Mouse (Mus musculus) CD4-positive, CD25-positive, alpha-beta regulatory T cell, adult 4 months (primary cell): ENCODE measurements around the gene Snx5. TPM values are rescaled to one million over a fixed set of nuclear protein-coding genes. Genes with fewer than 3 reads are reported as not detected.

Experiments used
- ATAC-seq: one replicate; pipeline ENCODE4 v1.8.0; 2017
- polyA plus RNA-seq, 2 experiments: library from polyadenylated mRNA; unstranded; fragments of 100-300 nt; shearing (Covaris generic); gene quantifications; one replicate each; pipeline ENCODE4 v1.2.1; 2017

Snx5 gene
- polyA plus RNA-seq, 2 experiments from 2014 or later: 57.7 to 79.5 TPM

GRCm38 (mm10) chr2:144267004-144267730 is 3.5 kb downstream of the Snx5 start:
- ATAC-seq: no peak

- no peak for ATAC-seq
Measured at GRCm38 (mm10) chr2:144265916-144266683, 4.6 kb downstream of the Snx5 start.

- ATAC-seq: no peak
Measured at GRCm38 (mm10) chr2:144265120-144265488, 5.6 kb downstream of the Snx5 start.

DNA sequence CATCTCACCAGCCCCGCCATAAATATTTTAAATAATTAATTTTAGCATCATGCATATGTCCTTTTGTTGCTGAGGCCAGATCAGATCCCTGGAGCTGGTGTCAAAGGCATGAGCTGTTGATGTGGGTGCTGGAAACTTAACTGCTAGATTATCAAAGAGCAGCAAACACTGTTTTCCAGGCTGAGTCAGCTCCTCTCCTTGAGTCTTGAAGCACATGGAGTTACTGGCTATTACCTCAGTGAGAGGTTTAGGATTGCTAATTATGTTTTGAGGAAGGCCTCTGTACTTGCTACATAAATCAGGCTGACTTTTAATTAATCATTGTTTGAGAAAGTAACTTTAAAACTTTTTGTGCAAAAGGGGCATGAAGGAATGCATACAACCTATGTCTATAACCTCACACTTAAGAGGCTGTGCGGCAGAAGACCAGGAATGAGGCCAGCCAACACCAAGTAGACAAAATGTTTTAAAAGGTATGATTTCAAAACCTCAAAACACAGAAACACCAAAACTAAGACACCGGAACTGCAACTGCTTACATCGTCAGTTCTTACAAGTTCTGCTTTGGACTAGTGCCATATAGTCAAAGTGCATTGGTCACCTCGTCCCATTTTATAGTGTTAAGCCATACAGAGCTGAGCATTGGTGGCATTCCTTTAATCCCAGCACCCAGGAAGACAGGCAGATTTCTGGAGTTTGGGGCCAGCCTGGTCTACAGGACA is 6.1 kb downstream of the Snx5 start:
- no peak for ATAC-seq

DNA sequence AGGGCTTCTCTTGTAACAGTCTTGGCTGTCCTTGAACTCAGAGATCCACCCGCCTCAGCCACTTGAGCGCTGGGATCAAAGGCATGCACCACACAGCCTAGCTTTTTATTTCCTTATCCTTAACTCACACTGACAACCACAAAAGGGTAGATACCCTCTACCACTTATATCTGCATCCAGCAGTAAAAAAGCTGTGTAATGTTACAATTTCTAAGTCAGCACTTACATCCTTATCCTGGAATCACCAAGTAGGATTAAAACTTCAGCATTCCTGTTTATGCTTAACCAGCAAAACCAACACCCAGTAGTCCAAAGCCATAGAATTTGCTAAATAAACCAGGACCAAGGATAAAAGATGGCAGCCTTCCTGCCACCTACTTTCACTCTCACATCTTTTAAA is 7.9 kb downstream of the Snx5 start:
- ATAC-seq: no peak

DNA sequence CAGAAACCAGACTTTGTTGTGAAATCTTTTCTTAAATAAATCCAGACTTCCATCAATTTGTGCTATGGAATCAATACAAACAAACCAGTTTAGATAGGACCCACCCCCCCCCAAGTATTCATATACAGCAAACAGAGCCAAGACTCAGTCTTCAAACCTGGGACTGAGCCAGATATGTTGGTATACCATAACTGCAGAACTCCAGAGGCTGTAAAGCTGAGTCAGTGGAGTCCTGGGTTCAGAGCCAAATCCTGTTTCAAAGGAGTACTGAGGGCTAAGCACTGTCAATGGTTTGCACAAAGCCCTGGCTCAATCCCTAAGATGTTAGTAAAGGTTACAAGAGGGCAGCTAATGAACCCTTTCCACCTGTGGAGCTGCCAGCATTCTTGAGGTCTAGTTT is 20.6 kb downstream of the Snx5 start:
- ATAC-seq: no peak

DNA sequence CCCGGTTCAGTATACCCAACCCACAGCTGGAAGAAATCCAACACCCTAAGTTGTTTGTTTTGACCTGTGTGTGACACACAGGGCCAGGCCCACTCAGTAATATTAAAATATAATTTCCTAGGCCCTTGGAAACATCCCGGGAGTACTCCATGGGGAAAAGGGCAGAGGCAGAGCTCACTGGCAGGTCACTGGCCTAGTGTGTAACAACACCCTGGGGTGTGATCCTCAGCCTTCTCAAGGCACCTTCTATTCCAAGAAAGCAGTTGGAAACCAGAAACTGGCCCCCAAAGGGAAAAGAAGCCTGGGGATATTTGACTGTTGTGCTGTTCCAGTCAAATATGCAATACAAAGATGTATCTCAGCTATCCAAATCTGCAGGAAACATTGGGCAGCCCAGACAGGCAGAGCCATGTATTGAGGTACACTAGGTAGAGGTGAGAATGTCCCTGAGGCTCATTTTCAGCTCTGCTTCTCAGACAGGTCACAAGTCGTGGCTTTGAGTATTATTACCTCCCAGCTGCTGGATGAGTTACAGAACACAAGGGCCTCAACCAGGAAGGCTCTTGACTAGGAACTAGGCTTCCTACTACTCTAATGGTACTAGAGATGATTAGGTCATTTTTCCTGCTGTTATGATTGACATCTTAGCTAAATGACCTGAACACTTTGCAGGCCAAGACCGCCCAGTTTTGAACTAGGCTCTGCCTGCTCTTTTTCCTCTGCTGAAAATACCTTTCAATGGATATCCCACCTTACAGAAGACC is 21.9 kb downstream of the Snx5 start:
- no peak for ATAC-seq

GRCm38 (mm10) chr2:144247337-144247978 is 23.2 kb downstream of the Snx5 start:
- ATAC-seq: no peak

DNA sequence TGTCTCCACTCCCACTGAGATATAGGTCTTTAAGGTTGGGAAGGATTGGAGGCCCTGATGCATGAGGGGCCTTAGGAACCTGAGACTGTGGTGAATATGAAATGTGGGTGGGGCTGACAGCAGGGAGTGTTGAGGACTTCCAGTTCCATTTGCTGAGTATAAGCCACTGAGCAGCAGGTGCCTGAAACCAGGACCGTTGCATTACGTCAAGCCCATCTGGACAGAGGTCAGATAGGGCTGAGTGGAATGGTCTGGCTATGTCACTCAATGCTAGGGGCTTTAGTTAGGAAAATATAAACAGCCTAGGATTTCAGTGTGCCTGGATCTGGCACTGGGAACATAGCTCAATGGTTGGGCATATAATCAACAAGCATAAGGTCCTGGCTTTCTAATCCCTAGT is 24.4 kb downstream of the Snx5 start:
- no peak for ATAC-seq

DNA sequence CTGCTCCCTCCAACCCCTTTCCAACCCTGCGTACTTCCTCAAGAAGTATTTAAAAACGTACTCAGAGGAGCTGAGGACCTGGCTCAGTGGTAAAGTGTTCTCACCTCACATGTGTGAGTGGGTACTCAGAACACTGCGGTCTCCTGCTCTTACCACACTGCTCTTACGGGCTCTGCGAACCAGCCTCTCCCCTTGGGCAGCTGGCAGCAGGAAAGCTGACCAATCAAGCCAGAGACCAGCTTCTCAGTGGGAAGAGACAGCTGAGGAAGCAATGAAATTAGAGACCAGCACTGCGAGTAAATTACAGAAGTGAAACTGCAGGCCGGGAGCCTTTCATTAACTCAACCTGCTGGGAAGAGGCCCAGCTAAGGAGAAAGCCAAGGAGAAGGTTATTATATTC is 25.2 kb downstream of the Snx5 start:
- no peak for ATAC-seq

DNA sequence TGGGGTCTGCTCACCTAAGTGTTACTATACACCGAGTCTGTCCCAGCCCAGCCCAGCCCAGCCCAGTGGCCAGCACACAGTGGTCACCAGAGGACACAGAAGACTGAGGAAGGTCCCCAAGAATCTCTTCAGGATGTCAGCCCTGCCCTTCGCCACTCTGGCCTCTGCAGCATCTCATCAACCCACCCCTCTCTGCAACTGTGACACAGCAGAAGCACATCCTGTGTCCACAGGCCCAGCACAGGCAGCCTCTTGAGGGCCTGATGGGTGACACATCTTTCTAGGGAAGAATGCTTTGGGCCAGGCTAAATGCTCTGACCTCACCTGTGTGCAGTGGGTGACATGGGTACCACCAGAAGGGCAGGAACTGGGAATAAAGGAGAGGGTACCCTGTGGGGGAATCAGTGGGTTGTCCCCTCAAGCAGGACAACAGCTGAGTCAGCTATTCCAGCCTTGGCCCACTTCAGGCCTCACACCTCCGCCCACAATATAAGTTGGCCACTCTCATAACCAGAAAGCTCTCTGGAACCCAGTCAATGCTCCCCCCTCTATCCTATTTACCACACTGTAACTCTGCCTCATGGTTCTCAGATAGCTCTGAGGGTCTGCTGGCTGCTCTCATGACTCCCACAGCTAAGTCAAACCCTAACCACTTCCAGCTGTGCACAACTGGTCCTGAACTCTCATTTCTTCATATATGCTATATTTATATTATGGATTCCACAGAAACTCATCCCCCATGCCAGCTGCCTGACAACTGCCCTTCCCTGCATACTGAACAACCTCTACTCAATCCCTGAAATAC is 30.4 kb downstream of the Snx5 start:
- no peak for ATAC-seq

DNA sequence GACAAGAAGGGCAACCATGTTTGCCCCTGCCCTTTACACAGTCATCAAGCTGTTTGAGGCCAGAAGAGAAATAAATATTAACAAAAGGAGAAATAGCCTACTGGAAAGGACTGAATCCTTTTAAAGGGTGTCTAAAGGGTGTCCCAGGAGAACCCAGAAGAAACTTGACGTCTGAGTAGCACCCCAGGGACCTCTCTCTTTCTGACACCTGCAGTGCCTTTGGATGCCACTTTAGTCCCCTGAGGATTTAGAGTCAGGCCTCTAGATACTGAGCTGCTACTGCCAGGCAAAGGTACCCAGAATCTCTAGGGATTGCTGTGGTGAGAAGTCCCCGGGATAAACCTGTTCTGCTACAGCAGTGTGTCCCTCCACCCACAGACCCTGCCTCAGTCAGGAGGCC is 31.4 kb downstream of the Snx5 start:
- ATAC-seq: no peak

DNA sequence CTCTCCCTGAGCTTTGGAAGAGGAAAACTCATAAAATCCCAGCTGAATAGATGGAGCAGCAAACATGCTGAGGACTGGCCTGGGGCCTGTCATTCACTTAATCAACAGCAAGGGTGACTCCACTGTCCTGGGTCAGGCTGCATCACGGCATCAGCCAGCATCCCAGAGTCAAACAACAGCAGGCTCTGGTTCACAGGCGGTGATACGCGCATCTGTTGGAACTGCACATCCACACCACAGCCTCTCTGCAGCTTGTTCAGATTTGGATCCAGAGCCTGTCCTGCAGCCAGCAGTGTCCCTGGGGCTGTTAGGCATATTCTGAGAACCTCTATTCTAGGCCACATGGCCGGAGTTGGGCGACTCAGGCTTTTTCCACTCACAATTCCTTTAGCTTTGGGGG is 32.4 kb downstream of the Snx5 start:
- ATAC-seq: no peak

GRCm38 (mm10) chr2:144236791-144237584 is 33.7 kb downstream of the Snx5 start:
- no peak for ATAC-seq

GRCm38 (mm10) chr2:144235776-144236175 is 34.9 kb downstream of the Snx5 start:
- no peak for ATAC-seq

DNA sequence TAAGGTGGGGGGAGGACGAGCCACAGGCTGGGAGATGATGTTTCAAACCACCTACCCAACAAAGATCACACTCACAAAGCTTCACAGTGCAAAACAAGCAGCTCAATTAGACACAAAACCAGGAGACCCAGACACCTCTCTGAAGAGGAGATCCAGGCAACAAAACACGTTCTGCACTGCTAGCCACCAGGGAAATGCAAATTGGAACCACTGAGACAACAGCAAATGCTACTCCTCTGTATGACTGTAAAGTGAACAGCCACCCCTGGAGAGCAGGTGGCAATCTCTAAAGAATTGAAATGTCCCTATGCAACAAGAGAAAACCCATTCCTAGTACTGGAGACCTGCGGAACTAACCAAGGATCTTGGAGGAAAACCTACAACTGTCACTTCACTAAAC is 37.2 kb downstream of the Snx5 start:
- no peak for ATAC-seq

GRCm38 (mm10) chr2:144231115-144231514 is 39.6 kb downstream of the Snx5 start:
- ATAC-seq: peak; percentile 75

DNA sequence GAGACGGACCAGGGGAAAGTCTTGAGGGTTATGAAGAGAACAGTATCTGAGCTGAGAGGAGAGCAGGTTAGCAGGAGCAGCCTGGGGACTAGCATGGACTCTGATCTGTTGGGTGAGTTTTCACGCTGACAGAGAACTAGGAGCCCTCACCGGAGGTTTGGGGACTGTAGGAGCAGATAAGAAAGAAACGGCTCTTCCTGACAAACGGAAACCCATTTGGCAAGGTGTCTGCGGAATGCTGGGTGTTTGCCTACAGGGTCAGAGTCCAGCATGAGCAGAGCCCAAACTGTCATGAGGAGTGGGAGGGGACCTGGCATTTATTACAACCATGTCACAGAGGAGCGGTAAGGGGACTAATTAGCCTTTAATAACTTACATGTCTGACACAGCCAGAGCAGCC is 40.2 kb downstream of the Snx5 start:
- no peak for ATAC-seq

GRCm38 (mm10) chr2:144229647-144230046 is 41.1 kb downstream of the Snx5 start:
- ATAC-seq: no peak

DNA sequence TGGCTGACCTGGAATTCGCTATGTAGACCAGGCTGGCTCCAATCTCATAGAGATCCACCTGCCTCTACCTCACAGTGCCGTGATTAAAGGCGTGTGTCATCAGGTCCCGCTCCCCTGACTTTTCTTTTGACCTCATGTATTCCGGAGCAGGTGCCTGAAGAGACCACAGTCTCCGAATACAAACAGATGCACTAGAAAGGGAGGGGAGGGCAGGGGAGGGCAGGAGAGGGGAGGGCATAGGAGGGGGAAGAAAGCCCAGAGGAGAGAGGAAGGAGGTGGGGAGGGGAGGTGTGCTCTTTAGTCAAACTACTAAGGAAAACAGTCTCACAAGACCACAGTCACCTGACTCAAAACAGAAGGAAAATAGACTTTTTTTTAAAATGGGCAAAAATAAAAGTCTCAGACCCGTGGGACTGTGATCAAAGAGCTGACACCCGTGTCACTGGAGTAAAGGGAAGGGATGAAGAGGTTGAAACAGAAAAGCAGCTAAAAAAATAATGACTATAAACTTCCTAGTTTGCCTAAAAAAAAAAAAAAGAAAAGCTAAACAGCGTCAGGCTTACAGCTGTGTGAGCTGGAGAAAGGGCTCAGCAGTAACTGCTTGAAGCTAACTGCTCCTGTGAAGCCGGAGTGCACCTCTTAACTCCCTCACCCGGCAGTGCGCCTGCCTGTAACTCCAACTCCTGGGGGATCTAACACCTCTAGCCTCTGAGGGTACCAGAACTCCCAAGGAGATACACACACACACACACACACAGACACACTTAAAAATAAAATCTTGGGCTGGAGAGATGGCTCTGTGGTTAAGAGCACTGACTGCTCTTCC is 42.0 kb downstream of the Snx5 start:
- peak; percentile 24 for ATAC-seq
